Mouse (Mus musculus) ovary, adult 10 weeks (tissue): ENCODE data around the gene Fance. TPM values are rescaled to one million over a fixed set of nuclear protein-coding genes. Genes with fewer than 3 reads are reported as not detected.

Experiments
- polyA plus RNA-seq: library from polyadenylated mRNA; stranded (reverse); fragments of 350-450 nt; fragmentation: Illumina TruSeq; extraction: RNeasy Lipid Tissue Mini Kit (QIAGEN cat#74804); gene quantifications from one replicate; pipeline ENCODE4 v1.2.3, GENCODE M21; 2014

The Fance gene
- not detected for polyA plus RNA-seq

GRCm38 (mm10) chr17:28313212-28313879 is at the start of gene Fance:
TSS of gene Fance (plus strand) at chr17:28313519.

DNA sequence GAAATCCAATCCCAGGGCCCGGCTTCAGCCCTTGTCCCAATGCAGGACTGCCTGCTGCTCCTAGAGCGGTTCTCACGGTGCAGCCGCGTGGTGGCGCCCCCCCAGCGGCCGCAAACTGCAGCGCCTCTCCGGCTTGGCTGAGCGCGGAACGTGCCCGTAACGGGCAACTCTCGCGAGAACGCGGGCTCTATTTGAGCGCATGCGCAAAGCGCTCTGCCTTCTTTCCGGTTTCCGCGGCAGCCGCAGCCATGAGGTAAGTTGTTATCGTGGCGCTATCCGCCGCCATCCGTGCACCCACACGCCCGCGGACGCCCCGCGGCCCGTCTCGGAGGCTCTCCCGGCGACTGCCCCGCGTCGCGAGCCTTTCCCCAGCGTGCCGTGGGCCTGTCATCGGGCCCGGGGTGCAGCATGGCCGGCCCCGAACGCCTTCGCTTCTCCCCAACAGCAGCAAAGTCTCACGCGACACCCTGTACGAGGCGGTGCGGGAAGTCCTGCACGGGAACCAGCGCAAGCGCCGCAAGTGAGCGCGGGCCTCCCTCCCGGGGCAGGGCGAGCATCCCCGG is 15.1 kb downstream of the Fance start, which contains the start of gene Rpl10a:
Gene Rpl10a, plus strand, starts transcription at position 106 of the 563 bp plus-strand sequence.

GRCm38 (mm10) chr17:28350466-28351352 is 37.4 kb downstream of the Fance start, which contains the start of gene Tead3:
TSS of gene Tead3 (minus strand) at chr17:28350817.

DNA sequence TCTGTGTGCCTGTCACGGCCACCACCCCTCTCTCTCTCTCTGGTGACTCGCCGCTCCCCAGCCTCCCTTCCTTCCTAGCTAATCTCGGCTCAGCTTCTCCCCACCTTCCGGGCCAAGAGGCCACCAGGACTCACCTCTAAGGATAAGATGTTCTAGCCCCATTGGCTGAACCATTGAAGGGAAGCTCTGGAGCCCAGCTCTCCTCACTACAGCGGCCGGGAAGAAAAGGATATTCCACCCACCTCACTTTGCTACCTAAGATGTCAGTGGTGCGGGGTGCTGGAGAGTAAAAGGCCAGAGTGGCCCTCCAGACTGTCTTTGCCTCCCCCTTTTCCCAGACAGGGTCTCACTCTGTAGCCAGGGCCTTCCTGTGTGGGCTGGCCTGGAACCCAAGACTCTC is 51.8 kb downstream of the Fance start, which contains the start of gene Tulp1:
Gene Tulp1, minus strand, starts transcription at position 101 of the 400 bp plus-strand sequence.

Other genes with a start within 250 kb of the Fance start
- not detected for gene Tcp11, start 232.9 kb upstream of the Fance start, polyA plus RNA-seq
- gene Scube3, start 171.4 kb upstream of the Fance start, polyA plus RNA-seq: 0.80 TPM
- gene Zfp523, start 136.4 kb upstream of the Fance start, polyA plus RNA-seq: 0.54 TPM
- not detected for gene Def6, start 105.7 kb upstream of the Fance start, polyA plus RNA-seq
- gene Ppard, start 80.8 kb upstream of the Fance start, polyA plus RNA-seq: 0.17 TPM
- gene Rpl10a, start 15.0 kb downstream of the Fance start, polyA plus RNA-seq: 174 TPM
- 0.57 TPM for gene Tead3, start 37.3 kb downstream of the Fance start, polyA plus RNA-seq
- gene Tulp1, start 51.7 kb downstream of the Fance start, polyA plus RNA-seq: not detected
- gene Fkbp5, start 204.0 kb downstream of the Fance start, polyA plus RNA-seq: 158 TPM
- gene Armc12, start 217.3 kb downstream of the Fance start, polyA plus RNA-seq: not detected
- not detected for gene Clpsl2, start 235.9 kb downstream of the Fance start, polyA plus RNA-seq
- gene Clps, start 247.2 kb downstream of the Fance start, polyA plus RNA-seq: 0.97 TPM